Mouse (Mus musculus) lung, adult 2 months (tissue): ENCODE measurements around the gene Mblac2.

Experiments used
- CTCF ChIP-seq: fragments of 200-500 bp; IDR thresholded peaks from 2 replicates; pipeline ENCODE4 v1.5.1; 2011; ENCODE audit warnings: mild to moderate bottlenecking, low read length, control low read depth; ENCODE audit not compliant: insufficient read depth
- POLR2A ChIP-seq: fragments of 200-500 bp; IDR thresholded peaks from 2 replicates; pipeline ENCODE4 v1.6.1; 2011; ENCODE audit warnings: low read depth, mild to moderate bottlenecking, control low read depth, low read length, borderline replicate concordance; ENCODE audit errors: extremely low read depth

DNA sequence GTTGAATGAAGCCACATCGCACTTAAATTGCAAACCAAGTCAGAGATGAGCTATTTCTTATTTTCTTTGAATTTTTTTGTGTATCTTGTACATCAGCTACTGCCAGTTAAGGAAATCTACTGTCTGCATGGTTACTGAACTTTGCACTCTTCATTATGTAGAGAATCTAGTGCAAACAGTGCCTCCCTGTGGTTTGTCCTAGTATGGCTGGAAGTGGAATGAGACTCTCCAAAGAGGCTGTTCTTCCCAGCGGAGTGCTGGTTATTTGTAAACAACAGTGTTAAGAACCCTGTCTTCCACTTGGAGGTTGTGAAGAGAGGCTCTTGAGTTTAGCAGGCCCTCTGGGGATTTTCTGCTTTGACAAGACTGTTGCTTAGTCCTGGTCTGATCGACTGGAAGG lies 49.2 kb downstream of the Mblac2 start:
- TF ChIP-seq CTCF = peak; percentile 19
- TF ChIP-seq POLR2A = no peak
